In the genomic region with DNA sequence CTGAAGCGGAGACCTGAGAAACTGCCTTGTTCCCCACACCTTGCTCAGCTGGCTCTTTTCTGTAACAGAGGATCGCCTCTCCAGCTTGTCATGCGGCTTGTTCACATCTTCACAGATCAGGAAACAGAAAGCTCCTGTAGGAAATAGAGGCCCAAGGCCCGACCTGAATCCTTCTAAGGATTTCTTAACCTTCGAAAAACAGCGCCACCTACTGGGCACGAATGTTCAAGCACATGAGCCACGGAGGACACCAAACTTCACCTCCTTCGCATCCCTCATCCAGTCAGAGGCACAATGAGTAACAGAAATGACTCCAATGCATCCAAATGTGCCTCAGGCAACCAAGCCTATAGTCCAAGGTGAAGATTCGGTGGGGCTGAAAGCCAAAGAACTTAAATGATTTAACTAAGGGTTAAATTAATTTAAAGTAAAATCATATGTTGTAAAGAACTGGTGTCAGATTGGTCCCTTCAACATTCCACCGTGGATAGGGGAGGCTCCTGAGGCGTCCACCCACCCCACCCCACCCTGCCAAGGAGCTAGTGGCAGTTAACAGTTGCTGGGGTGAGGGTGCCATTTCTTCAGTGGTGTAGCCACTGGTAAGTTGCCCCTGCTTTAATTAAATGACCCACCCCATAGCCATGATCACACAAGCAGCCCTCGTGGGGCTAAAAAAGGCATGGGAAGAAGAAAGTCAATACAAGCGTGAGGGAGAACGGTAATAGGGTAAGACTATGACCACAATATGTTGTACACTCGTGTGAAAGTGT, we compare ENCODE assay signal across 9 mouse cellular contexts. TPM values are rescaled to one million over a fixed set of nuclear protein-coding genes. Genes with fewer than 3 reads are reported as not detected.
DNase-seq lines count a peak whose midpoint lies in the region; ATAC-seq and TF ChIP-seq lines count a peak whose summit lies in the region.
"Had no signal": no experiment of that assay in that cellular context is flagged by ENCODE, and none has a peak within 500 bp of the region (broad histone marks: within the 10 kb centered on the region; RNA-seq: fewer than 3 reads in every experiment).

No protein-coding gene starts in this region.

- peak; percentile 35; the same call in 1 of the 2 replicates for TF ChIP-seq CTCF in cerebellum, adult 2 months (IDR thresholded peaks at IDR 0.05; ENCODE audit: borderline replicate concordance, insufficient read depth, low read depth, low read length)

- no peaks in the 10 kb centered on the region for H3K9me3 ChIP-seq in embryonic facial prominence, embryonic 11.5 days (replicated peaks; ENCODE audit: control insufficient read depth, low read length)

- intact Hi-C loops in heart, postnatal 36 days (cut with DNase I) = loop anchor here (2.0 kb wide), 1 partner anchor 498 kb away; no protein-coding TSS in a partner anchor

- no peak overlapping the region for H3K27ac ChIP-seq in cerebellum, adult 2 months (ENCODE audit: insufficient read depth, low read length)
- no peak overlapping the region for H3K27ac ChIP-seq in embryonic facial prominence, embryonic 11.5 days (replicated peaks; ENCODE audit: low read depth, low read length)
- H3K27ac ChIP-seq: macrophage had no signal

- no peak overlapping the region for H3K4me3 ChIP-seq in cerebellum, adult 2 months (replicated peaks; ENCODE audit: insufficient read depth, low read depth, low read length)
- H3K4me3 ChIP-seq in embryonic facial prominence, embryonic 11.5 days (ENCODE audit: low read depth, low read length) = no peak overlapping the region

- ATAC-seq in embryonic facial prominence, embryonic 11.5 days (replicated peaks; ENCODE audit: insufficient number of reproducible peaks, low FRiP score, low TSS enrichment, low read depth) = no peak

- H3K4me2 ChIP-seq in embryonic facial prominence, embryonic 11.5 days (ENCODE audit: low read depth, low read length) = no peak overlapping the region

- no peak overlapping the region for H3K9ac ChIP-seq in embryonic facial prominence, embryonic 11.5 days (replicated peaks; ENCODE audit: low read length)

- 47% methylated on average over 16 of the region's 16 CpGs for WGBS in cerebellum, adult 2 months
- WGBS in embryonic facial prominence, embryonic 11.5 days = 36% methylated on average over 16 of the region's 16 CpGs

- H3K27me3 ChIP-seq in cerebellum, adult 2 months (ENCODE audit: control insufficient read depth, insufficient read depth, low read length) = no peaks in the 10 kb centered on the region
- no peaks in the 10 kb centered on the region for H3K27me3 ChIP-seq in embryonic facial prominence, embryonic 11.5 days (ENCODE audit: control insufficient read depth, insufficient read depth, low read length)

- no peak for DNase-seq in cerebellum, adult 2 months
- DNase-seq in cerebellum, adult 9-10 months = no peak
- peak; percentile 80 for DNase-seq in NIH3T3 (ENCODE audit: low read depth)
- peak; percentile 89 for DNase-seq in embryonic facial prominence, embryonic 11.5 days (ENCODE audit: low spot score)
- peak; percentile 45 to 70 for DNase-seq in heart, postnatal 36 days
- DNase-seq in layer of hippocampus, postnatal 14 days (ENCODE audit: low spot score in 2 of 2) = peak; percentile 35 to 47
- DNase-seq in lung, postnatal 36 days = peak; percentile 78
- peak; percentile 36 to 78 for DNase-seq in spleen, postnatal 10 days (ENCODE audit: low spot score in 2 of 2)

- H3K4me1 ChIP-seq in cerebellum, adult 2 months (ENCODE audit: control insufficient read depth, insufficient read depth, low read length) = no peaks in the 10 kb centered on the region
- no peaks in the 10 kb centered on the region for H3K4me1 ChIP-seq in embryonic facial prominence, embryonic 11.5 days (ENCODE audit: control insufficient read depth, insufficient read depth, low read length)

- no peaks in the 10 kb centered on the region for H3K36me3 ChIP-seq in embryonic facial prominence, embryonic 11.5 days (replicated peaks; ENCODE audit: control insufficient read depth, insufficient read depth, low read depth, low read length)

- no peak for TF ChIP-seq POLR2A in cerebellum, adult 2 months (IDR thresholded peaks at IDR 0.05; ENCODE audit: borderline replicate concordance, insufficient read depth, low read length)

RNA-seq across cellular contexts. Expression of a gene that starts 7.0 kb away (rescaled TPM):
- not detected in 2 replicates for polyA plus RNA-seq in cerebellum, adult 2 months (2012; rRNA removed)
- polyA plus RNA-seq in embryonic facial prominence, embryonic 11.5 days (2014; fragmentation: Nextera tagmentation; extraction: Ambion mirVana) = 0.61 and 0.79 TPM in 2 replicates
- not detected for total RNA-seq in heart, postnatal 36 days (2021)
- total RNA-seq in layer of hippocampus, postnatal 14 days (2021) = not detected

Comparison
In these comparisons a context has a peak if more than half of its experiments do, and no peak if none do; other contexts are left out.
1. DNase-seq: peak in NIH3T3 (single experiment), embryonic facial prominence, embryonic 11.5 days (single experiment), heart, postnatal 36 days (2 of 2), layer of hippocampus, postnatal 14 days (2 of 2), lung, postnatal 36 days (single experiment) and spleen, postnatal 10 days (2 of 2); none in cerebellum, adult 2 months (0 of 2) and cerebellum, adult 9-10 months (single experiment).